Mouse (Mus musculus) R1 (cell line): ENCODE results near the gene Kcmf1.

Experiments
- DNase-seq: peaks from one replicate; pipeline ENCODE4 v3.0.0-alpha.2; 2018; ENCODE audit warnings: low read depth, low spot score

The Kcmf1 gene

DNA sequence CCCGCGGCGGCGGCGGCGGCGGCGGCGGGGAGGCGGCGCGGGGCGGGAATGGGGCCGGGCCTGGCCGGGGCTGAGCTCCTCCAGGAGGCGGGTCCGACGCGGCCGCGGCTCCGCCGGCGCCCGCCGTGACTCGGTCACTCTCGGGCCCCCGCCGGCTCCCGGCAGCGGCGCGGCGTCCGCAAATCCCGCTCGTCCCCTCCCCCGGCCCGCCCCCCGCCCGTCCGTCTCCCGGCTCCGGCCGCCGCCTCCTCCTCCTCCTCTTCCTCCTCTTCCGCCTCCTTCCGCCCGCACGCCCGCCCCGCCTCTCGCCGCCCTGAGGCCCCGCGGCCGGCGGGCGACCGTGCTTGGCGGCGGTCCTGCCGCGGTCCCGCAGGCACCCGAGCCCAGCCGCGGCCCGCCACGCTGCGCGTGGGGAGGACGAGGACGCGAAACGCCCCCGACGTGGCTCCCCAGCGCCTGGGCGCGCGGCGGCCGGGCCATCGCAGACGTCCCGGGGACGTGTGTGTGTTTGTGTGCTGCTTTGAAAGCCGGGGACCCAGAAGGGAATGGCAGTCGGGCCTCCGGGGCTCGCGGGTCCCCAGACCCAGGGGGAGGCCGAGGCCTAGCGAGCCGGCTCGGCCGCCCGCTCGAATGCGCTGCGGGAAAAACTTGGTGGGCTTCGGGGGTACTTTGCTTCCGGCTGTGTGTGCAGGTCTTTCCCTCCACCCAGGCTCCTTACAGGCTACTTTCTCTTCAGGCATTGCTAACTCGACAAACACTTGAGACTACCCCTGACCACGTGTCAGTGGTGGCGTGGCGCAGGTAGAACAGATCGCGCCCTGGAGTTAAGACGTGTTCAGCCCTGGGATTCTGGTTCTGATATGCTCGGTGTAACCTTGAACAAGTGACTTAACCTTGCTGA lies at the start of gene Kcmf1:
Kcmf1 (minus strand) TSS at position 199 of the 901 bp plus-strand sequence.
- peak; percentile 83 for DNase-seq

GRCm38 (mm10) chr6:72949161-72949756 lies 49.5 kb upstream of the Kcmf1 start:
- no peak for DNase-seq

DNA sequence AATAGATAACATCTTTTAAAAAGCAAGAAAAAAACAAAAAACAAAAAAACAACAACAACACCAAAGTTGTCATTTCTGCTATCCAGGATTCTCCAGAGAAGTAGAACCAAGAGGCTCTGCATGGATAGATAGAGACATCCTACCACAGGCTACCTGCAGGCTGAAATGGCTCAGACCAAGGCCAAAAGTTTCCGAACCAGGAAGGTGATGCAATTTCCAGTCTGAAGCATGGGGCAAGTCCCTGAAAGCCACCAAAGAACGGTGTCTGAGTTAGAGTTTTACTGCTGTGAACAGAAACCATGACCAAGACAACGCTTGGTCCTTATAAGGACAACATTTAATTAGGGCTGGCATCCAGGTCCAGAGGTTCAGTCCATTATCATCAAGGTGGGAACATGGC lies 48.6 kb upstream of the Kcmf1 start:
- no peak for DNase-seq

- peak; percentile 75 for DNase-seq
Observed at GRCm38 (mm10) chr6:72947960-72948359, 48.2 kb upstream of the Kcmf1 start.

DNA sequence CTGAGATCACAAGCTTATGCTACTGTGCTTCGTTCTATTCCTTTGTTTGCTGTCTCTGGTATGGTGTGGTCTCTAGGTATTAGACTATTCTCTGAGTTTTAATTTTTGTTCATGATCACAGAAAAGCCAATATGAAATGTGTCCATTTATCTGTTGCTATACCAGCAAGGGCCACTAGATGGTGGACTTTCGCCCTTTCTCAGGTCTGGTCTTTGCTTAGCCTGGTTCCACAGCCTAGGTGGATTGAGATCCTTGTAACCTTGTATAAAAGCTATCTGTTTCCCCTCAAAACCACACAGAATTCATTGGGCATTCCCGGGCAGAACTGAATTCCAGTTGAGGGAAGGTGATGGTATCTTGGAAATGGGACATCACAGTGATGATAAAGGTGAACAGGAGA lies 40.7 kb upstream of the Kcmf1 start:
- DNase-seq = peak; percentile 63

- no peak for DNase-seq
Observed at GRCm38 (mm10) chr6:72937859-72938258, 38.1 kb upstream of the Kcmf1 start.

GRCm38 (mm10) chr6:72937430-72937829 lies 37.7 kb upstream of the Kcmf1 start:
- no peak for DNase-seq

DNA sequence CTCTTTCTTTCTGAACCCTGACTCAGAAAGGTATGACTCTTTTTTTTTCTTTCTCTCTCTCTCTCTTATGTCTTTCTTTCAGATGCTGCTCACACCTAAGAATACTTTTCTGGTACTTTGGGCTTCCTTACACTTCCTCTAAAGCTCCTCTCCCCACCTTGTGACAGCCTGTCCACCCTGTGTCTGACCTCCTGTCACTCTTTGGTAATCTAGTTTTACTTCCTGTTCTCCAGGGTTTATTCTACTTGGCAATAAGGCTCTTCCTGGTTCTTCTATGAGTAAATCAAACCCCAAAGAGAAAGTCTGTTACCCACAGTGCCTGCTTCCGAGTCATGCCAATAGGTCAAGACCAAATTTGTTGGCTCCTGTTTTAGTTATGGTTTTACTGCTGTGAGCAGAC lies 33.2 kb upstream of the Kcmf1 start:
- DNase-seq = no peak

GRCm38 (mm10) chr6:72931533-72931932 lies 31.8 kb upstream of the Kcmf1 start:
- peak; percentile 66 for DNase-seq

- peak; percentile 48 for DNase-seq
Observed at GRCm38 (mm10) chr6:72929795-72930398, 30.1 kb upstream of the Kcmf1 start.

DNA sequence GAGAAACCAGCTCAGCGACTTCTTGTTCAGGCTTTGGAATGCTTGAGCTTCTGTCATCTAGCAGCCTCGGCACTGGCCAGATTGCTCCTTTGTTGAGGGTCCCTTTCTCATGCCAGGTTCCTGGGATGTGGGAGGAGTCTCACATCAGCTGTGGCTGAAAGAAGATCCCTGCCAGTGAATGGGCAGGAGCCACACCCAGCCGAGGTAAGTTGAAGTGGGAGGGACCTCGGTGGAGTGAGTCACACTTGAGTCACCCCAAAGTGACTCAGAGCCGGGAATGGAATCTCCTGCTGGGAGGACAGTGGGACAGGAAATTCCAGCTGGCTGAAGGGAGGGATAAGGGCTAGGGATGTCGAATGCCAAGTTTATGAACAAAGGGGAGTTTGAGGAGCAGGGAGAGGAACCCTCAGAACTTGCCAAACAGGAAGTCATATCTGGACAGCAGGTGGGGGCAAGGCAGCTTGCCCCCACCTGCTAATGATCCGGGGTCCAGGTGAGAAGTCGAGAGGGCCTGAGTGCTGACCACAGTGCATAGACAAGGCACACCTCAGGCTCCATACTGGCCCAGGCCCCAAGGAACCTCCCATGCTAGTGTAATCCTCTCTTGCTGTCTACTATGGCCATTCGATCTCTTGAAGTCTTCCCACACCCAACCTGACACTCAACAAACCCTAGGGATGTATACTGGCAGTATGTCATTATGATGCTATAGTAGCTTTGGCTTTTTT lies 27.1 kb upstream of the Kcmf1 start:
- DNase-seq = peak; percentile 99

DNA sequence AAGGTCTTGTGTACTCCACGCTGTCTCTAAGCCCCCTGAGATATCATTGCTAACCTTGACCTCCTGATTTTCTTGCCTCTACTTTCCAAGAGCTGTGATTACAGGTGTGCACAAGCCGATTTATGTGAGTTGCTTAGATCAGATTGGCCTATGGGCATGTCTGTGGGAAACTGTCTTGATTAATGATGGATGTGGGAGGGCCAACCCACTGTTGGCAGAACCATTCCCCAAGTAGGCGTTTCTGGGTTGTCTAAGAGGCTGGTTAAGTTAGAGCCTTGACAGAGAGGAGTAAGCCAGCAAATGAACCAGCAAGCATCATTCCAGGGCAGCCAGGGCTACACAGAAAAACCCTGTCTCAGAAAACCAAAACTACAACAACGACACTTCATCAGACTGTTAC lies 26.3 kb upstream of the Kcmf1 start:
- DNase-seq = peak; percentile 46

GRCm38 (mm10) chr6:72923381-72923780 lies 23.6 kb upstream of the Kcmf1 start:
- peak; percentile 57 for DNase-seq

DNA sequence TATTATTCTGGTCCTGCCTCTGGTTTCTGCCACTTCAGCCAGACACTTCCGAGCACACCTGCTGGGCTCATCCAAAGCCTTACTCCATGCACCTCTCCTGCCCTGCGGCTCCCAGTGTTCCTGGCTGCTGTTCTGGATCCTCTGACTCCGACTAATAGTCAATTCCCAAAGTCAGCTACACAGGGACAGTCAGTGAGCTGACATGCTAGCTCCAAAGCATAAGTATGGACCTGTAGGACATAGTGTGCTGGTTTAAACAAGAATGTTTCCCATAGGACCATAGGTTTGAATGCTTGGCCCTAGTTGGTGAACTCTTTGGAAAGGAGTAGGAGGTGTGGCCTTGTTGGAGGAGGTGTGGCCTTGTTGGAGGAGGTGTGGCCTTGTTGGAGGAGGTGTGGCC lies 21.3 kb upstream of the Kcmf1 start:
- peak; percentile 73 for DNase-seq

GRCm38 (mm10) chr6:72918510-72919033 lies 18.8 kb upstream of the Kcmf1 start:
- peak; percentile 52 for DNase-seq

DNA sequence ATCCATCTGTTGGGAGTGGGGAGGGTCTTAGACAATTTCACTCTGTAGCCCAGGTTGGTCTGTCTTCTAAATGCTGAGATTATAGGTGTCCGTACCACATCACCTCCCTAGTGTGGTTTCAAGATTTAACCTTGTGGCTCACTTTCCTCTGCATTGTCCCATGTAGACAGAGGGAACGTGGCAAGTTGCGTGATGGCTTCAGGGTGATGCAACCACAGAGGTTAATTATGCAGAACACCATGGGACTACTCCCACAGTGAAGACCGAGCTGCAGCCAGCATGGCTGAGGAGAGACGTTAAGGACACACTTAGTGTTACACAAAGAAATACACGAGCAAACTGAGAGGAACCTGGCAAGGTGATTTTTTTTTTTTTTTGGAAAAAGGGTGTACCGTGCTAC lies 16.6 kb upstream of the Kcmf1 start:
- DNase-seq = no peak

DNA sequence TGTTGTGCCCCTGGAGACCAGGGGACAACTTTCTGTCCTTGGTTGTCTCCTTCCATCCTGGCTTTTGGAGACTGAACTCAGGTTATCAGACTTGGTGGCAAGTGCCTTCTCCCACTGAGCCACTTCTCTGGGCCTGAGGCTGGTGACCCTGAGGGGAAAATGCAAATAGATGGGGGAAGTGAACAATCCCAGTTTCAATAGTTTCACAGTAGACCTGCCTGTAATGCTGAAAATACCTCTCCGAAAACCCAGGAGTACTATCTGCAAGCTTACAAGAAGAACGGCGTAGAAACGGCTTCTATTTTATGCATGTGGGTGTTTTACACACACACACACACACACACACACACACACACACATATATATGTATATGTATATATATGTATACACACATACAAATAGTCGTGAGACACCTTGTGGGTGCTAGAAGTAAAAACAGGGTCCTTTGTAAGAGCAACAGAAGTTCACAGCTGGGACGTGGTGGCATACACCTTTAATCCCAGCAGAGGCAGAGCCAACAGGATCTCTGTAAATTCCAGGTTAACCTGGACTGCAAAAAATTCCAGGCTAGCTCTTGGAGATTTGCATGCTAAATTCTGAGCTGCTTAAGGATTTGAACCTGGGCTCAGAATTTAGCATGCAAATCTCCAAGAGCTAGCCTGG lies 14.4 kb upstream of the Kcmf1 start:
- DNase-seq = peak; percentile 52

DNA sequence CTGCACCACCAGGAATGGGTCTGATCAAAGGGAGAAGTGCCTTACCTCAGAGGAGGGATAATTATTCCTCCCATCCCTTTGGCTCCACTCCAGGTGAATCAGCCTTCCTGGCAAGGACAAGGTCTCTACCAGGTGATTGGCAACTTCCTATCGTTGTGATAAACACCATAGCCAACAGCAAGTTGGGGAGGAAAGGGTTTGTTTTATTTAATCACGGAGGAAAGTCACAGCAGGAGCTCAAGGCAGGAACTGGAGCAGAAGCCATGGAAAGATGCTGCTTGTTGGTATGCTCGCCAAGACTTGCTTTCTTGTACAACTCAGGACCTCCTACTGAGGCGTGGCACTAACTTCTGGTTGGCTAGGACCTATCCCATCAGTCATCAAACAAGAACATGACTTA lies 11.5 kb upstream of the Kcmf1 start:
- DNase-seq = peak; percentile 65

- peak; percentile 65 for DNase-seq
Observed at GRCm38 (mm10) chr6:72902254-72902990, 2.6 kb upstream of the Kcmf1 start.

DNA sequence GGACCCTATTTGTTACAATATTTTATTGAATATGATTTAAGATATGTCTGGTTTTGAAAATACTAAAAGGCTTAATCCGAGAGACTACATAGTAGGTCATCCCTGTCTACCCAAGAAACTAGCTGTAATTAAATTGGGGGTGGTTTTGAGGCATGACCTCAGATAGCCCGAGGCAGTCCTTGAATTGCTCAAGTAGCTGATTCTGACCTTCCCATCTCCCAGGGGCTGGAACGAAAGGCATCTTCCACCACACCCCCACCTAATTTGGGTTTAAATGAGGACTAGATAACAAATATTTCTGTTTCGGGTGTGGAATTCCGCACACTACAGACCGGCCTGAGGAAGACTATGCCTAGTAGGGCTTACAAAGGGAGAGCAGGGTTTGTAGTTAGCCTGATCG lies 1.2 kb upstream of the Kcmf1 start:
- peak; percentile 96 for DNase-seq
